Mouse (Mus musculus) neural tube, embryonic 14.5 days (tissue): ENCODE measurements around the gene Spty2d1. TPM values are rescaled to one million over a fixed set of nuclear protein-coding genes. Genes with fewer than 3 reads are reported as not detected.

ENCODE experiments used
- ATAC-seq: fragments of 200-750 bp; cut with Nextera tagmentation; 2 replicates; pipeline ENCODE4 v1.8.0; 2017; ENCODE audit warnings: low read depth, mild to moderate bottlenecking, moderate TSS enrichment, moderate library complexity
- H3K27ac ChIP-seq: fragments of 300-500 bp; sonication (generic); 2 replicates; pipeline ENCODE4 v1.5.1; 2014; ENCODE audit warnings: low read depth, mild to moderate bottlenecking, control low read depth, low read length, moderate library complexity, mixed read lengths
- H3K27me3 ChIP-seq: fragments of 300-500 bp; sonication (generic); 2 replicates; pipeline ENCODE4 v1.6.1; 2014; ENCODE audit warnings: low read length; ENCODE audit not compliant: control insufficient read depth, insufficient read depth
- H3K36me3 ChIP-seq: fragments of 300-500 bp; sonication (generic); 2 replicates; pipeline ENCODE4 v1.6.1; 2014; ENCODE audit warnings: low read length, mixed read lengths; ENCODE audit not compliant: control insufficient read depth, insufficient read depth
- H3K4me1 ChIP-seq: fragments of 300-500 bp; sonication (generic); 2 replicates; pipeline ENCODE4 v1.6.1; 2014; ENCODE audit warnings: low read length; ENCODE audit not compliant: control insufficient read depth, insufficient read depth
- H3K4me2 ChIP-seq: fragments of 300-500 bp; sonication (generic); 2 replicates; pipeline ENCODE4 v1.6.1; 2014; ENCODE audit warnings: mild to moderate bottlenecking, low read depth, low read length, control low read depth
- H3K4me3 ChIP-seq: fragments of 300-500 bp; sonication (generic); 2 replicates; pipeline ENCODE4 v1.5.1; 2014; ENCODE audit warnings: low read depth, low read length, control low read depth, mixed read lengths
- H3K9ac ChIP-seq: fragments of 300-500 bp; sonication (generic); replicated peaks from 2 replicates; pipeline ENCODE4 v1.6.1; 2014; ENCODE audit warnings: low read depth, mild to moderate bottlenecking, control low read depth, low read length, mixed read lengths
- H3K9me3 ChIP-seq: fragments of 300-500 bp; sonication (generic); 2 replicates; pipeline ENCODE4 v1.6.1; 2016; ENCODE audit warnings: low read length; ENCODE audit not compliant: control insufficient read depth
- WGBS: fragments of 180-500 bp; shearing (Covaris S2); extraction: QIAGEN DNeasy Blood & Tissue Kit; methylation state at CpG from one replicate; pipeline ENCODE4 v1.1.7; 2014; 5-methylcytosine and 5-hydroxymethylcytosine counted together
- polyA plus RNA-seq: library from polyadenylated mRNA; unstranded; fragments of >200 nt; fragmentation: Nextera tagmentation; extraction: Ambion mirVana; gene quantifications from 2 replicates; pipeline ENCODE4 v1.2.1, GENCODE M21; 2014

The Spty2d1 gene
- polyA plus RNA-seq, 1 experiment from 2014 or later, result 7.1 TPM

DNA sequence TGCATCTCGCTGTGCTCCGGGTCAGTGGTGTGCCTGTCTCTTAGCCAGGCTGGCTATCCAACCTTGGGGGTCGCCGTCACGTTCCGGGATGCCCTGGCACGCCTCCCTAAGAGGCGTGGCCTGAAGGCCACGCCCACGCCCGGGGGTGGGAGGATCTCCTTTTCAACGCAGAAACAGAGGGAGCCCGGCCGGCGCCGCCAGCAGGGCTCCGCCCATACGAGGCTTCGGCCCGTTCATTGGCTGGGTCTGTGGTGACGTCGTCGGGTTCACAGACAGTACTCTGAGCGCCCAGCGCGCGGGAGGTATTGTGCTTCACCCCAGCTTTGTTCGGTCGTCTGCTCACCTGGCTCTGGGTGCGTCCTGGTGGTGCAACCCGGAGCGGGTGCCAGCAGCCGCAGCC is 42.2 kb upstream of the Spty2d1 start, which contains the start of gene Tmem86a:
TSS of gene Tmem86a (plus strand) at position 236 of the 400 bp plus-strand sequence.
- H3K4me3 ChIP-seq, result peak within 1 kb of the TSS; percentile 89
- ATAC-seq, result peak; percentile 100
- peak within 1 kb of the TSS; percentile 96 for H3K27ac ChIP-seq
- H3K9ac ChIP-seq, result peak within 1 kb of the TSS; percentile 94
- H3K4me2 ChIP-seq, result peak within 1 kb of the TSS; percentile 71
- WGBS, result under 1% methylated on average over 32 of the region's 33 CpGs
- no peaks in the 10 kb centered on the region for H3K9me3 ChIP-seq
- no peaks in the 10 kb centered on the region; the same call in 1 of the 2 replicates for H3K36me3 ChIP-seq
- no peaks in the 10 kb centered on the region for H3K27me3 ChIP-seq
- peaks cover 17% of the 10 kb centered on the region for H3K4me1 ChIP-seq

GRCm38 (mm10) chr7:47042823-47043490 is 34.7 kb upstream of the Spty2d1 start:
- Histone ChIP-seq H3K27ac (0 out of 2 replicates have a peak overlapping the region, but pooled peaks have one; percentile 39), H3K27me3 (no peaks in the 10 kb centered on the region), H3K4me1 (no peaks in the 10 kb centered on the region), H3K9me3 (no peaks in the 10 kb centered on the region), H3K36me3 (no peaks in the 10 kb centered on the region), H3K4me2 (no peak overlapping the region), H3K9ac (no peak overlapping the region), H3K4me3 (no peak overlapping the region)
- whole genome bisulfite sequencing, result 62% methylated on average over 6 of the region's 6 CpGs
- no peak for ATAC-seq

GRCm38 (mm10) chr7:47042121-47042520 is 33.9 kb upstream of the Spty2d1 start:
- Histone ChIP-seq H3K4me2 (no peak overlapping the region), H3K27ac (no peak overlapping the region), H3K36me3 (no peaks in the 10 kb centered on the region), H3K27me3 (no peaks in the 10 kb centered on the region), H3K4me1 (no peaks in the 10 kb centered on the region), H3K9me3 (no peaks in the 10 kb centered on the region), H3K9ac (no peak overlapping the region), H3K4me3 (no peak overlapping the region)
- ATAC-seq, result no peak
- WGBS, result 74% methylated on average over 4 of the region's 4 CpGs

DNA sequence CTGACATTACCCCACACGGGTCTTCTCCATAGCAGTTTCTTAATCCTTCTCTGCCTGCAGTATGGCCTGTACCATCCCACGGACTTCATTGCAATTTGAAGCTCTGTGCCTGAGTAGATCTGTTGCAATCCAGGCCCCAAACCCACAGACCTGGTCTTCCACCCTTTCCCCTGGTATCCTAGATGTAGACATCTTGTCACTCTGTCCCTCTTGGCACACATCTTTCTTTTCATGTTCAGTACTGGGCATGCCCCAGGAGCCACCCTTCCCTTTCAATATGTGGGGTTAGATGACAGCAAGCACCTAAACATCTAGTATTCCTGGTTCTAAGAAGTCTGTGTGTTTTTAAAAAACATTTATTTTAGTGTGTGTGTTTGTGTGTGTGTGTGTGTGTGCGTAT is 33.5 kb upstream of the Spty2d1 start:
- Histone ChIP-seq H3K27ac (no peak overlapping the region), H3K4me1 (no peaks in the 10 kb centered on the region), H3K4me2 (no peak overlapping the region), H3K9me3 (no peaks in the 10 kb centered on the region), H3K4me3 (no peak overlapping the region), H3K36me3 (no peaks in the 10 kb centered on the region), H3K9ac (no peak overlapping the region), H3K27me3 (no peaks in the 10 kb centered on the region)
- no peak for ATAC-seq
- 89% methylated on average over 3 of the region's 3 CpGs for WGBS

DNA sequence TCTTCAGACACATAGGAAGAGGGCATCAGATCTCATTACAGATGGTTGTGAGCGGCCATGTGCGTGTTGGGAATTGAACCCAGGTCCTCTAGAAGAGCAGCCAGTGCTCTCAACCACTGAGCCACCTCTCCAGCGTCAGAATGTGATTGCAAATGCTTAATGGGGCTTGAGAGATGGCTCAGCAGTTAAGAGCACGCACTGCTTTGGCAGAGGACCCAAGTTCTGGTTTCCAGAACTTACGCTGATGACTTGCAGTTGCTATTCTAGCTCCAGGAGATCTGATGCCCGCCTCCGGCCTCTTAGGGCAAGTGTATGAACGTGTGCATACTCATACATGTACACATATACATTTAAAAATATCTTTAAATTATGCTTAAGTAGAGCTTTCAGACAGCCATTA is 27.2 kb upstream of the Spty2d1 start:
- H3K9ac ChIP-seq, result no peak overlapping the region
- H3K4me3 ChIP-seq, result no peak overlapping the region
- no peaks in the 10 kb centered on the region for H3K4me1 ChIP-seq
- no peaks in the 10 kb centered on the region for H3K9me3 ChIP-seq
- 80% methylated on average over 8 of the region's 8 CpGs for WGBS
- no peaks in the 10 kb centered on the region for H3K27me3 ChIP-seq
- no peak overlapping the region for H3K27ac ChIP-seq
- no peaks in the 10 kb centered on the region for H3K36me3 ChIP-seq
- no peak overlapping the region for H3K4me2 ChIP-seq
- no peak for ATAC-seq

DNA sequence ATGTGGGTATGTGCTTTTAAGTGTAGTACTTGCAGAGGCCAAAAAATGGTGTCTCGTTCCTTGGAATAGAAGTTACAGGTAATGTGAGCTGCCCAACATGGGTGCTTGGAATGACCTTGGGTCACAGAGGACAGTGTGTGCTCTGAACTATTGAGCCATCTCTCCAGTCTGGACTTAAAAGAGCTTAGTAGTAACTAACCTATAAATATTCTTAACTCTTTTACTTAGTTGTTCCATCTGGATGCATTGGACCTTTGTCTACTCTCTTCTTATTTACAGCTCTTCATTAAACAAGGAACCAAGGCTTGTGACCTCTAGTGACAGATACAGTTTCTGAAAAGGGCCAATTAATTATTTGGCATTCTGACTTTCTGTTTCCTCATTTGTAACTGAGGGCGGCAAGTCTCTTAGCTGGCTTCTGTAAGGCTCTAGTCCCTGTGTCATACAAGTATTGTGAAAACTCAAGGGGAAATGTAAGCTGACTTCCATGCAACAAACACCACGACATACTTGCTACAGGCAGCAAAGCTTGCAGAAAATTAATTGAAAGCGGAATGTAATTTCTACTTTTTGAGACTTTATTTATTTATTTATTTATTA is 26.7 kb upstream of the Spty2d1 start:
- no peak overlapping the region for H3K27ac ChIP-seq
- no peak overlapping the region for H3K4me3 ChIP-seq
- no peak overlapping the region for H3K4me2 ChIP-seq
- 88% methylated on average over 4 of the region's 4 CpGs for WGBS
- H3K36me3 ChIP-seq, result no peaks in the 10 kb centered on the region
- H3K9me3 ChIP-seq, result no peaks in the 10 kb centered on the region
- no peak for ATAC-seq
- no peaks in the 10 kb centered on the region for H3K27me3 ChIP-seq
- H3K4me1 ChIP-seq, result no peaks in the 10 kb centered on the region
- no peak overlapping the region for H3K9ac ChIP-seq

GRCm38 (mm10) chr7:47031371-47031770 is 23.2 kb upstream of the Spty2d1 start:
- no peak overlapping the region for H3K4me3 ChIP-seq
- no peak for ATAC-seq
- WGBS, result 88% methylated on average over 4 of the region's 4 CpGs

GRCm38 (mm10) chr7:47030517-47031193 is 22.4 kb upstream of the Spty2d1 start:
- Histone ChIP-seq H3K4me3 (no peak overlapping the region), H3K36me3 (no peaks in the 10 kb centered on the region), H3K4me1 (no peaks in the 10 kb centered on the region), H3K9me3 (no peaks in the 10 kb centered on the region), H3K9ac (no peak overlapping the region), H3K4me2 (no peak overlapping the region), H3K27me3 (no peaks in the 10 kb centered on the region), H3K27ac (no peak overlapping the region)
- 79% methylated on average over 9 of the region's 9 CpGs for WGBS
- ATAC-seq, result no peak

More at GRCm38 (mm10) chr7:47031371-47031770, 23.2 kb upstream of the Spty2d1 start:
- Histone ChIP-seq H3K27ac (no peak overlapping the region), H3K27me3 (no peaks in the 10 kb centered on the region), H3K36me3 (no peaks in the 10 kb centered on the region), H3K9ac (no peak overlapping the region), H3K4me2 (no peak overlapping the region), H3K9me3 (no peaks in the 10 kb centered on the region), H3K4me1 (no peaks in the 10 kb centered on the region)

DNA sequence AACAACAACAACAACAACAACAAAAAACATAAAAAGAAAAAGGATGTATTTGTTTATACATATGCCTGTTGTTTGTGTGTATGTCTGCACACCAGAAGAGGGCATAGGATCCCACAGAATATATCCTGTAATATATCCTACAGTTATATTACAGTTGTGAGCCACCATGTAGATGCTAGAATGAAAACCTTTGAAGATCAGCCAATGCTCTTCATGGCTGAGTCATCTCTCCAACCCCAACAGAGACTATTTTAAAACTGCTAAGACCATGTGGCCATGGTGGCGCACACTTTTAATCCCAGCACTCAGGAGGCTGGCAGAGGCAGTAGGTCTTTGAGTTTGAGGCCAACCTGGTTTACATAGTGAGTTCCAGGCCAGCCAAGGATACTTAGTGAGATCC is 19.3 kb upstream of the Spty2d1 start:
- Histone ChIP-seq H3K4me1 (no peaks in the 10 kb centered on the region), H3K9ac (no peak overlapping the region), H3K9me3 (no peaks in the 10 kb centered on the region), H3K4me3 (no peak overlapping the region), H3K27me3 (no peaks in the 10 kb centered on the region), H3K27ac (no peak overlapping the region), H3K4me2 (no peak overlapping the region), H3K36me3 (no peaks in the 10 kb centered on the region)
- ATAC-seq, result no peak
- 91% methylated on average over 1 of the region's 1 CpGs for WGBS
